Mouse (Mus musculus) limb, embryonic 12.5 days (tissue): ENCODE results near the gene Cdh4. TPM values are rescaled to one million over a fixed set of nuclear protein-coding genes. Genes with fewer than 3 reads are reported as not detected.

Experiments
- ATAC-seq: fragments of 200-750 bp; cut with Nextera tagmentation; 2 replicates; pipeline ENCODE4 v1.8.0; 2017; ENCODE audit warnings: low read depth, moderate TSS enrichment; ENCODE audit not compliant: insufficient number of reproducible peaks, insufficient read depth, low FRiP score, low TSS enrichment
- H3K27ac ChIP-seq: fragments of 300-500 bp; sonication (generic); 2 replicates; pipeline ENCODE4 v1.5.1; 2016; ENCODE audit warnings: mild to moderate bottlenecking, moderate library complexity
- H3K27me3 ChIP-seq: fragments of 300-500 bp; sonication (generic); 2 replicates; pipeline ENCODE4 v1.6.1; 2016; ENCODE audit warnings: mild to moderate bottlenecking, moderate library complexity
- H3K36me3 ChIP-seq: fragments of 300-500 bp; sonication (generic); 2 replicates; pipeline ENCODE4 v1.6.1; 2016; ENCODE audit warnings: mild to moderate bottlenecking, moderate library complexity
- H3K4me1 ChIP-seq: fragments of 300-500 bp; sonication (generic); replicated peaks from 2 replicates; pipeline ENCODE4 v1.6.1; 2016
- H3K4me2 ChIP-seq: fragments of 300-500 bp; sonication (generic); 2 replicates; pipeline ENCODE4 v1.6.1; 2016; ENCODE audit warnings: mild to moderate bottlenecking, moderate library complexity
- H3K4me3 ChIP-seq: fragments of 300-500 bp; sonication (generic); replicated peaks from 2 replicates; pipeline ENCODE4 v1.5.1; 2016; ENCODE audit warnings: mild to moderate bottlenecking
- H3K9ac ChIP-seq: fragments of 300-500 bp; sonication (generic); replicated peaks from 2 replicates; pipeline ENCODE4 v1.6.1; 2016; ENCODE audit warnings: mild to moderate bottlenecking, moderate library complexity
- H3K9me3 ChIP-seq: fragments of 300-500 bp; sonication (generic); 2 replicates; pipeline ENCODE4 v1.6.1; 2016; ENCODE audit warnings: mild to moderate bottlenecking, moderate library complexity
- WGBS: fragments of 180-500 bp; shearing (Covaris S2); methylation state at CpG from one replicate; pipeline ENCODE4 v1.1.7; 2016; 5-methylcytosine and 5-hydroxymethylcytosine counted together
- polyA plus RNA-seq: library from polyadenylated mRNA; unstranded; fragments of >200 nt; fragmentation: Nextera tagmentation; extraction: Ambion mirVana; gene quantifications from 2 replicates; pipeline ENCODE4 v1.2.1, GENCODE M21; 2016

The Cdh4 gene
- polyA plus RNA-seq, 1 experiment from 2014 or later, result 9.3 TPM

DNA sequence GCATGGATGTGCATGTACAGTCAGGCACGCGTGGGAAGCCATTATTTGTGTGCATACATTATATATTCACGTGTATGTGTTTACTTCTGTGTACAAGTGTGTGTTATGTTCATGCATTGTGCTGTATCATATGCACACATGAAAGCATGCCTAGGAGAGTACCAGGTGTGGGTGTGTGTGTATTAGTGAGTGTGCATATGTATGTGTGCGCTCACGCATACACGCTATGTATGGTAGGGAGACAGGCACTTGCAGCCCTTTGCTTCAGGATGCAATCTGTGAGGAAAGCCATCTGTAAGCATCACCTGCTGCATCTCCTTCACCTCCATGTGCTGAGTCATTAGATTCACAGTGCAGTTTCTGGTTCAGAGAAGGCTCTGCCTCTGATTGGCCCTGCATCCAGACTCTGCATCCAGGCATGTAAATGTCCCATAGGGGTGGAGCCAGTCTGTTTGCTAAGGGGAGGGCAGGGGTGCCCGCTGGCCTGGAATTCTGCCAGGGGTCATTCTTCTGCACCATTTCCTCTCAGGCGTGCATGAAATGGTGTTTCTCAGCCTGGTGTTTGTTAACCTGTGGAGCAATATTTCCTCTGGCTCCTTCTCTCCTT, 25.7 kb downstream of the Cdh4 start:
- Histone ChIP-seq H3K27ac (no peak overlapping the region), H3K36me3 (no peaks in the 10 kb centered on the region; the same call in 1 of the 2 replicates), H3K9ac (no peak overlapping the region), H3K27me3 (no peaks in the 10 kb centered on the region), H3K4me2 (no peak overlapping the region), H3K4me1 (no peaks in the 10 kb centered on the region), H3K4me3 (no peak overlapping the region), H3K9me3 (peaks cover 50% of the 10 kb centered on the region)
- 83% methylated on average over 8 of the region's 8 CpGs for WGBS
- ATAC-seq, result no peak

DNA sequence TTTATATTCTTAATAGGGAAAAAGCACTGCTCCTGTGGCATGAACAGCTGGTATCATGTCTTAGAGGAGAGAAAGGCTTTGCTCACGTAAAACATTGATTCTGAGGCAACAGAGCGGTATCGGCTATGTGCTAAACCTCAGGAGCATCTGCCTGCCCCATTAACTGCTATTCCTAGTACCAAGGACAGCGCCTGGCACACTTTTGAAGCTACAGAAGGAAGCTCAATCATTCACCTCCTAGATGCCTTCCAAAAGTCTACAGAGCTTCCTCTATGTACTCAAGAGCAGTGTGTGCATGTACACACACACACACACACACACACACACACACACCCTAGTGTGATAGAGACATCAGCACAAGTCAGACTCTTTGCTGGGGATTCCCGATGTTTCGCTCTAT, 34.4 kb downstream of the Cdh4 start:
- Histone ChIP-seq H3K36me3 (no peaks in the 10 kb centered on the region), H3K4me3 (no peak overlapping the region), H3K9me3 (no peaks in the 10 kb centered on the region), H3K27me3 (peaks cover 3% of the 10 kb centered on the region; the same call in 1 of the 2 replicates), H3K4me1 (peaks cover 11% of the 10 kb centered on the region; the same call in 1 of the 2 replicates), H3K4me2 (no peak overlapping the region), H3K27ac (no peak overlapping the region), H3K9ac (no peak overlapping the region)
- no peak for ATAC-seq
- WGBS, result 73% methylated on average over 6 of the region's 6 CpGs

DNA sequence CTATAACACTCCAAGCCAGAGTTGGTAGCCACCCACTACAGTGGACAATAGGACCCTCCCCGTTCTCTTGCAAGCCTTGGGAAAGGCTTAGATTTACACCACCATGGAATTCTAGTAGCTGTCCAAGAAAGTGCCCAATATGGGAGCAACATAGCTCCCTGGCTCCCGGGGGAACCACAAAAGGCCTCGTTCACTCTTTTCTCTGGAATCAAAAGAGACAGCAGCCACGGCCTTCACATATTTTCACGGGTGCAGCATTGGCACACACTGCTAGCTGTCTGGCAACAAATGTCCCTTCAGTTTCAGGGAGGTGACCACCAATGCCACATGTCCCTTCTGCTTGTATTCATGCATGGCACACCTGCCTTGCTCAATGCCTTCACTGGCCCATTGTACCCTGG, 38.6 kb downstream of the Cdh4 start:
- Histone ChIP-seq H3K4me2 (no peak overlapping the region), H3K27ac (no peak overlapping the region), H3K27me3 (peaks cover 3% of the 10 kb centered on the region; the same call in 1 of the 2 replicates), H3K4me3 (no peak overlapping the region), H3K9ac (no peak overlapping the region), H3K4me1 (peaks cover 11% of the 10 kb centered on the region; the same call in 1 of the 2 replicates), H3K36me3 (no peaks in the 10 kb centered on the region), H3K9me3 (0 out of 2 replicates have a peak, but pooled peaks cover 4% of the 10 kb centered on the region)
- 81% methylated on average over 5 of the region's 5 CpGs for whole genome bisulfite sequencing
- no peak for ATAC-seq

DNA sequence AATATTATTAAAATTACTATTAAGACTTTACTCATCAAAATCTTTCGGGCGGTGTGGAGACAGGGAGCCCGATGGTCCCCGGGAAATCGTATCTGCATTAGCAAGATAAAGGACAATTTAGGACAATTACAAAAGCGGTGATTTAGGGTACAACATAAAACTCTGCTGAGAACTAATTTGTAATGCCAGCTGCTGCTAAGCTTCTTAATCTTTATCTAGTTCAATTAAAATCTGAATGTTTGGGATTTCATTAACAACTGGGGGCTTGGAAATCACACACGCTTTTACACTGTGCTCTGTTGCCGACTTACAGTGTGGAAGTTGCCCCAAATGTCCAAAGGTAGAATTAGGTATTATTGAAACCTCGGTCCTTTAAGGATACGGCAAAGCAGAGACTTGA, 39.1 kb downstream of the Cdh4 start:
- Histone ChIP-seq H3K4me3 (no peak overlapping the region), H3K36me3 (no peaks in the 10 kb centered on the region), H3K27ac (no peak overlapping the region), H3K4me2 (no peak overlapping the region), H3K9me3 (0 out of 2 replicates have a peak, but pooled peaks cover 4% of the 10 kb centered on the region), H3K27me3 (peaks cover 3% of the 10 kb centered on the region; the same call in 1 of the 2 replicates), H3K9ac (no peak overlapping the region), H3K4me1 (peaks cover 11% of the 10 kb centered on the region; the same call in 1 of the 2 replicates)
- ATAC-seq, result no peak
- WGBS, result 88% methylated on average over 10 of the region's 10 CpGs

DNA sequence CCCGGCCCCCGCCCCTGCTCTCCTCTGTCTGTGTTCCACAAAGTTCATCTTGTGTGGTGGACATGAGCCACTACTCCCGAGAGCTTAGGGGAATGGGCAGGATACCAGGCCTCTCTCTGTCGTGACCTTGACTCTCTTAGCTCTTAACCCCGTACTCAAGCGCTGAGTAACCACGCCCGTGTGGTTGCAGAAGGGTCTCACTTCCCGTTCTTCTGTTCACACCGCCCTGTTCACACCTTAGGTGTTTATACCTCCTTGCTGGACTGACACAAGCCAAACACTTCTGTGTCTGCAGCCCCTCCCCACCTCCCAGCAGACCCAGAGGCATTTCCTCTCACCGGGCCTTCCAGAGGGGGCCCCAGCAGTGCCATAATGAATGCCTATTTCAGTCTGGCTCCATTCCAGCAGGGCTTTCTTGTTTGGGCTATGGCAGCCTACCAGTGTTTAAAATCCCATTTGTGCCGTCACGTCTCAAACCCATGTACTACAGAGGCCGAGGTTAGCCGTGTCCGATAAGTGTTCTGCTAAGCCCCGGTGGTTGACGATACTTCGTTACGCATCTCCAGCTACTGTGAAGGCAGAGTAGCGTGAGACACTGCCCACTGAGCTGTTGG, 46.4 kb downstream of the Cdh4 start:
- WGBS, result 63% methylated on average over 21 of the region's 21 CpGs
- 0 out of 2 replicates have a peak, but pooled peaks cover 4% of the 10 kb centered on the region for H3K9me3 ChIP-seq
- H3K27ac ChIP-seq, result peak overlapping the region; percentile 9; the same call in 1 of the 2 replicates
- peaks cover 3% of the 10 kb centered on the region; the same call in 1 of the 2 replicates for H3K27me3 ChIP-seq
- H3K9ac ChIP-seq, result no peak overlapping the region
- peak; percentile 43; the same call in 1 of the 2 replicates for ATAC-seq
- H3K4me3 ChIP-seq, result no peak overlapping the region
- H3K36me3 ChIP-seq, result no peaks in the 10 kb centered on the region
- no peak overlapping the region for H3K4me2 ChIP-seq
- H3K4me1 ChIP-seq, result peaks cover 14% of the 10 kb centered on the region

DNA sequence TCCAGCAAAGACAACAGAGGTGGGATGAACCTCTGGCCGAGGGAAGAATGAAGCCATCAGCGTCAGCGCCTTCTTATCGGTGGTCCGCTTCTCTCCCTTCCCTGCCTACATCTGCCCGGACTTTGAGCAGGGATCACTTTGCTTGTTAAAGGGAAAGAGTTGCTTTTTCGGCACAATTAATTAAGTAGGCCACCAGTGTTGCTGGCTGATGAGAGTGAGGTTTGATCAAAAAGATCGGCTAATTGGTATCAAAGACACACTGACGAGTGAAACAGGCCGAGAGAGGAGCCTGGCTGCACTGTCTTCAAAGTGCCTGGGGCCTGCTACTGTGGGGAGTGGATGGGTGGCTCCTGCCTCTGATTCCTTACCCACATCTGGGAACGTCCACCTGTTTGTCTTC, 49.7 kb downstream of the Cdh4 start:
- H3K27ac ChIP-seq, result no peak overlapping the region
- ATAC-seq, result no peak
- no peaks in the 10 kb centered on the region for H3K36me3 ChIP-seq
- H3K9ac ChIP-seq, result no peak overlapping the region
- WGBS, result 61% methylated on average over 11 of the region's 11 CpGs
- peaks cover 4% of the 10 kb centered on the region; the same call in 1 of the 2 replicates for H3K27me3 ChIP-seq
- H3K9me3 ChIP-seq, result 0 out of 2 replicates have a peak, but pooled peaks cover 4% of the 10 kb centered on the region
- H3K4me2 ChIP-seq, result no peak overlapping the region
- peaks cover 14% of the 10 kb centered on the region for H3K4me1 ChIP-seq
- H3K4me3 ChIP-seq, result no peak overlapping the region

DNA sequence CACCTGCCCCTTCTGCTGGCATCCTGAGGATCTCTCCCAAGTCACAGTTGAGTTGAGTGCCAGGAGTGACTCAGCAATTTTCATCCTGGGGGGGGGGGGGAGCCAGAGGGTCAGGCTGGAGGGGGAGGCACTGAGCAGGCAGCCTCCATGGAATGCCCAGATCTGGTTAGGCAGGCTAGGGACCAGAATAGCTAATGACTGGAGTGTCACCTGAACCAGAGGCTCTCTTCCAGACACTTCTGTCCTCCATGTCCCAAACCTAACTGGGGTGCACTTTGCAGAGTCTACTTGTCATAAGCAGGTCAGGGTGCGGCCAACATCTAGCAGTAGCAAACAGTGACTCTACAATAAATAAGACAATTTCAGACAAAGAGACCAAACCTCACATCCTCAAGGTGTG, 52.0 kb downstream of the Cdh4 start:
- no peak overlapping the region for H3K4me2 ChIP-seq
- H3K4me3 ChIP-seq, result no peak overlapping the region
- 90% methylated on average over 1 of the region's 1 CpGs for WGBS
- ATAC-seq, result no peak
- H3K9me3 ChIP-seq, result no peaks in the 10 kb centered on the region
- no peaks in the 10 kb centered on the region for H3K36me3 ChIP-seq
- H3K9ac ChIP-seq, result no peak overlapping the region
- no peaks in the 10 kb centered on the region for H3K4me1 ChIP-seq
- H3K27ac ChIP-seq, result no peak overlapping the region
- peaks cover 4% of the 10 kb centered on the region; the same call in 1 of the 2 replicates for H3K27me3 ChIP-seq

DNA sequence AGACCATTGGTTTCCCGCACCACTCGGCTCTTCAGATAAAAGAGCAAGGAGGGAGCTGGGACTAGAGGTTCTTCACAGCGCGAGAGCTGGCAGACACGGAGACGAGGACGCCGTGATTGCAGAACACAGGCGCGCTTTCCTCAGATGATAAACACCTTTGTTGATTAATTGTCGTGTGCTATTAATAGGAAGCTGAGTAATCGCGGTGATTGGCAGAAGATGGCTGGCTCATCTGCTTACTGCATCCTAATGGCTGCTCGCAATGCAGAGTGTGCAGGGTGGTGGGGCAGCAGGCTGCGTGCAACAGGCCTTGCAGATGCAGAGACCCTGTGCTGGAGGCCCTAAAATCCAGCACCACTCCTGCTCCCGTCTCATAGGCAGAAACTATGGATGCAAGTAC, 68.2 kb downstream of the Cdh4 start:
- Histone ChIP-seq H3K9ac (no peak overlapping the region), H3K27me3 (no peaks in the 10 kb centered on the region), H3K4me3 (no peak overlapping the region), H3K4me2 (no peak overlapping the region), H3K36me3 (no peaks in the 10 kb centered on the region), H3K27ac (no peak overlapping the region), H3K9me3 (no peaks in the 10 kb centered on the region), H3K4me1 (peaks cover 18% of the 10 kb centered on the region)
- no peak for ATAC-seq
- 83% methylated on average over 16 of the region's 16 CpGs for WGBS

DNA sequence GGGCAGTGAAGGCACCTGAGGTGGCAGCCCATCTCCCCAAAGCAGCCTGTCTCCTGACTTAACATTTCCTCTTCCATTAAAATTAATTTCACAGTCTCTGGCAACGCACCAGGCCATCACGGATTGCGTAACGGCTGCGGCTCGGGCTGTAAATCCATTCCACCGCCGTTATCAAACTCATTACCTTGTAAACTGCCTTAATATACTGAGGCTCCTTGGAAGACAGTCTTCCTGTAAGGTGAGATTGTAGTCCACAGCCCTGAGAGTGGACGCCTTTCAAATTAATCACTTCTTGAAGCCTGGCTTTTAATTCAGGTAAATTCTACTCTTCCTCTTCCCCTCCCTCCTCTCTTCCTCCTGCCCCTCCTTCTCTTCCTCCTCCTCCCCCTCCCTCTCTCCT, 74.3 kb downstream of the Cdh4 start:
- Histone ChIP-seq H3K36me3 (no peaks in the 10 kb centered on the region), H3K9me3 (no peaks in the 10 kb centered on the region), H3K27me3 (peaks cover 4% of the 10 kb centered on the region; the same call in 1 of the 2 replicates), H3K9ac (no peak overlapping the region), H3K4me1 (peaks cover 47% of the 10 kb centered on the region), H3K4me2 (no peak overlapping the region), H3K27ac (no peak overlapping the region), H3K4me3 (no peak overlapping the region)
- WGBS, result 42% methylated on average over 9 of the region's 9 CpGs
- no peak for ATAC-seq

DNA sequence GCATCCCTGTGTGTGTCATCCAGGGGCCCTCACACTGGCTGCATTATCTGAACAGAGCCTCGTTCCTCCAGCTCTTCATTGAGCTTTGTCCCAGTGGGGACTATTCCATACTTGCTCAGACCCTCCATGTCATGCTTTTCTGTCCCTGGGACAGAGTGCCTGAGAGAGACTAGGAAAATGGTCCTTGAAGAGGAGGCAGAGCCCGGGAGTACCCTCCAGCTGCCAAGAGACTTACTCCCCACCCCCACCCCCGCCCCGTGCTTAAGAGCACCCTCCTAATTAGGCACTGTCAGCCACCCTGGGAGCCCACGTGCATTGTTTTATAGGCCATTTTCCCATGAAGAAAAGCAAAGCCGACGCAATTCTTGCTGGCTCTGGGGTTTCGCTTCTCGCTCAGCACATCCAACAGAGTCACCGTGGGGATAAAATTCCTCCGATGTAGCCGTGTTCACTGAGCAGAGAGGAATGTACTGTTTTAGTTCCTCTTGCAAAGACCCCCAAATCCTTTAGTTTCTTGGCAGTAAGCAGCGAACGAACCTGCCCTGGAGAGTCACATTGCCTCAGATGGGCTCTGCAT, 76.3 kb downstream of the Cdh4 start:
- Histone ChIP-seq H3K4me2 (peak overlapping the region; percentile 33; the same call in 1 of the 2 replicates), H3K36me3 (no peaks in the 10 kb centered on the region), H3K9ac (no peak overlapping the region), H3K9me3 (no peaks in the 10 kb centered on the region), H3K4me3 (no peak overlapping the region), H3K4me1 (peaks cover 60% of the 10 kb centered on the region), H3K27ac (no peak overlapping the region), H3K27me3 (peaks cover 4% of the 10 kb centered on the region; the same call in 1 of the 2 replicates)
- ATAC-seq, result no peak
- 34% methylated on average over 14 of the region's 14 CpGs for WGBS

DNA sequence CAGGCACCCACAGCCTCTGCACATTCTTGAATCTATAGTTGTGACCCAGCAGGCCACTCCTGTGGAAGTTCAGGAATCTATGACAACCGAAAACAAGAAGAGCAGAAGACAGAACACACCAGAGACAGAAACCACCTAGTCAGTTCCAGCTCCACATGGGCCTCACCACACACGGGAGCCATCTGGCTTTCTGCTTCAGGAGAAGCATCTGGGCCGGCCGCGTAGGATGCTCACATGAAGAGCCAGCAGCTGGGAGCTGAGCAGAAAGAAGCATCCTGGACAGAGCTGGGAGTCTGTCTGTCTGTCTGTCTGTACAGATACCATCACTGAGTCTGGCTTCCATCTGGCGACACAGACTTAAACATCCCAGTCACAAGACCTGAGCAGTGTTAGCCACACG, 76.9 kb downstream of the Cdh4 start:
- 76% methylated on average over 7 of the region's 7 CpGs for WGBS
- ATAC-seq, result no peak
- peaks cover 63% of the 10 kb centered on the region for H3K4me1 ChIP-seq

More for the DNA sequence above, 76.9 kb downstream of the Cdh4 start:
- peaks cover 7% of the 10 kb centered on the region; the same call in 1 of the 2 replicates for H3K27me3 ChIP-seq
- no peak overlapping the region for H3K9ac ChIP-seq
- H3K36me3 ChIP-seq, result no peaks in the 10 kb centered on the region
- H3K4me2 ChIP-seq, result 0 out of 2 replicates have a peak overlapping the region, but pooled peaks have one; percentile 33
- H3K27ac ChIP-seq, result no peak overlapping the region
- H3K9me3 ChIP-seq, result no peaks in the 10 kb centered on the region
- H3K4me3 ChIP-seq, result no peak overlapping the region
